Mouse (Mus musculus) right cerebral cortex, postnatal 25 days (tissue): ENCODE data around the gene Elovl7.

Experiments used
- DNase-seq: peaks from one replicate; pipeline ENCODE4 v3.0.0; 2022

The Elovl7 gene

DNA sequence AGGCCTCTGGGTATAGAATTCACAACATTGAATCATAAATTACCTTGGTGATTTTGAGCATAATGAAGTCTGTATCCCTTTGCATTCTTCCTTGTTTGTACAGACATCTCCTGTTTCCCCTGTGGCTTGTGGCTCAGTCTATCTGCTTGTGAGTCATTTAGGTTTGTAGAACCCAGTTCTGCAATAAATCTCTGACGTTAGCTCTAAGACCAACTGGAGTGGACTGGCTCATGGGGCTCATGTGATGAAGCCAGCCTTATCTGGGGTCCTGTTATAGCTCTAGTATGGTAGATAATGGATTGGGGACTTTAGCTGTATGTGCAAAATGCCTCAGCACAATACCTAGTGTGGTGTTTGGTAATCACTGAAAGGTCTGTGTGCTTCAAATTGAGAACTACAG lies 89.6 kb downstream of the Elovl7 start:
- DNase-seq, result no peak

DNA sequence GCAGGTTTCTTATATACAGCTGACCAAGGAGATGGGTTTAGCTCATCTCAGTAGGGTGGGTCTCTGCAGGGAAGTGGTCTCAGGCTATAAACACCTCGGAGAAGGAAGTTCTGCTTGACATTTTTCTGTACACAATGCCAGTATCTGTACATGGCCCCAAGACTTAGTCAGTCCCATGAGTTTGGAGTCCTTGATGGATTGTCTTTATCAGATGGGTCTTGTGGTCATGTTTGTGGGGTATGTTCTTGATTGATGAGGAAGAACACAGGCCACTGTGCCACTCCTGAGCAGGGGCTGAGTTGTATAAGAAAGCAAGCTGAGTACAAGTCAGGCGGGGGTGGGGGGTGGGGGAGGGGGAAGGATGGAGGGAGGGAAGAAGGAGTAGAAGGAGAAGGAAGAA lies 90.5 kb downstream of the Elovl7 start:
- no peak for DNase-seq

DNA sequence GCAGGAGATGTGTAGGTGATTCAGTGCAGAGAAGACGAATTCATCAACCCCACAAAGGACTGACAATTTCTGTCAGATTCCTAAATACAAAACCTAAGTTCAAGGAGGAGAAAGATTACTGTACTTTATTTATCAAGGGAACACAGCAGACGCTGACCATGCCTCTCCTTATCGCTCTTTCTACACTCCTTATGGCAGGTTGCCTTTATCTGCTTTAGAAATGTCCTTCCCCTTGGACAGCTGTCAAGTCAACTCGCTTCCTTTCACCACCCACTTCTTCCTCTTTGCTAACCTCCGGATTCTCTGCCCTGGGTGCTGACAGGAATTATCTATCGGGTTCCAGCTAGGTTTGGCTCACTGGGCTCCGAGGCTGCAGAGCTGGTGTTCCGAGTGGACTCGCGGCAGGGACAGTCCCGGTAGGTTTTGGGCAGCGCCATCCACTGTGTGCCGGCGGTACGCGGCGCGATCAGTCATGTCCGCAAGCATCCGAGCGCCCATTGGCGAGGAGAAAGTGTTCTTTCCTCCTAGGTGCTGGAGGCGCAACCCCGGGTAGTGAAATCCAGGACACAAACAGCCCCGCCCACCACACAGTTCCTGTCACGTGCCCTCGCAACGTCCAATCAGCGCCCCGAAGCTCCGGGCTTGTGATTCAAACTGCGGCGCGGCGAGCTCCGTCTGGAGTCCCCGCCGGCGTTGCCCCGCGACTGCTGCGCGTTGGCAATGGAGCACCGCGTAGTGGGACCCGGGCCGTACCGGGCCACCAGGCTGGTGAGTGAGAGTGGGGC lies 101.7 kb downstream of the Elovl7 start, which contains the start of gene Depdc1b:
TSS of gene Depdc1b (plus strand) at position 631 of the 785 bp plus-strand sequence.
- peak; percentile 93 for DNase-seq

DNA sequence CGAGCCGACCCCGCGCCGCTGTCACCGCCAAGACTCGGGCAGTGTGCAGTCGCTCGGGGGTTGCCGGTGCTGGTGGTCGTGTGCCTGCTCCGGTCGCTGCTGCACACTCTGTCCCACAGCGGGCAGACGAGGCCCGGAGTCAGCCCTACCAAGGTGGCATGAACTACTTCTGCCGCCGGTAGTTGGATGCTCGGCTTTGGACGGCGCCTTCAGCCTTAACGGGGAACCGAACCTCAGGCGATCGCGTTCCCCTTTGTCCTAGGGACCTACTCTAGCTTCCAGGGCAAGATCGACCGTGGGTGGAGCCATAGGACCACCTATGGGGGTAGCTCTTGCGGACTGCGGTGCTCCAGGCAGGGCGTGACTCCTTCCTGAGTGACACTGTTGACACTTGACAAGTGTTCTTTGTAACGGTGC lies 102.3 kb downstream of the Elovl7 start:
- DNase-seq, result no peak

DNA sequence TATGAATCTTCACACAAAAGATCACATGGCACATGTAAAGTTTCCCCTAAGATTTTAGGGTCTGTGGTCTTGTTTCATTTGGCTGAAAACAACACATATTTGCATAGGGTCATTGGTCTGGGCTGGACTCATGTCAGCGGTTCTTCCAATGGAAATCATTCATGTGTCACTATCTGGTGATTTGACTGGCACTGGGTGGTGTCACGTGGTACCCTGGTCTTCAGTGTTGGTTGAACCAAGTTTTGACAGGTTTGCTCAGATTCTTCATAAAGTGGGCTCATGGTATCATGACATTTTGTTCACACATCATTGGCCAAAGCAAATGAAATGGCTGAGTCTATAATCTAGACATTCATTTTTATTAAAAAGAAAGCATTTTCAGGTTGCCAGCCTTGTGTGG lies 103.2 kb downstream of the Elovl7 start:
- no peak for DNase-seq

DNA sequence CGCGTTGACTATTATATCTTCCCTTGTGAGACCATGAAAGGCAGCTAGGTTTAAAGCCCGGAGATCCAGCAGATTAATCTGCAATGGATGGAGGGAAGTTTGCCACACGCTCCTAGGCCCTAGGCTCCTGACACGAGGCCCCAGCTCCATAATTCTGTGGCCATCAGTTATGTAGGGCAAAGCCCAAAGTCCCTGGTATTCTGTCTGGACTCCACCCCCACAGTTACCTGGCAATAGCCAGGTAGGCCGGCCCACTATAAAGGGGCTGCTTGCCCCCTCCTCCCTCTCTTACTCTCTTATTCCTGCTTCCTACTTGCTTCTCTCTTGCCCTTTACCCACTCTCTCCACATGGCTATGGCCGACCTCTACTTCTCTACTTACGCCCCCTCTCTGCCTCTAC lies 104.8 kb downstream of the Elovl7 start:
- no peak for DNase-seq

DNA sequence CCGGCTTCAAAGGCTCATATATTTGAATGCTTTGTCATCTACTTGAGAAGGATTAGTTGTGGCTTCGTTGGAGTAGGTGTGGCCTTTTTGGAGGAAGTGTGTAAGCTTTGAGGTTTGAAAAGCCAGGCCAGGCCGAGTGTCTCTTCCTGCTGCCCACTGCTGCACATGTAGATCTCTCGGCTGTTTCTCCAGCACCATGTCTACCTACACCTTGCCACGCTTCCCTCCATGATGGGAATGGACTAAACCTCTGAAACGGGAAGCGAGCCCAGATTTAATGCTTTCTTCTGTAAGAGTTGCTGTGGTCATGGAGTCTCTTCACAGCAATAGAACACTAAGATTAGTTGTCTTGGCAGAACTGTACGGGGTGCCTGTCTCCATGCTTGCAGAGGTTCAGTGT lies 106.0 kb downstream of the Elovl7 start:
- no peak for DNase-seq

DNA sequence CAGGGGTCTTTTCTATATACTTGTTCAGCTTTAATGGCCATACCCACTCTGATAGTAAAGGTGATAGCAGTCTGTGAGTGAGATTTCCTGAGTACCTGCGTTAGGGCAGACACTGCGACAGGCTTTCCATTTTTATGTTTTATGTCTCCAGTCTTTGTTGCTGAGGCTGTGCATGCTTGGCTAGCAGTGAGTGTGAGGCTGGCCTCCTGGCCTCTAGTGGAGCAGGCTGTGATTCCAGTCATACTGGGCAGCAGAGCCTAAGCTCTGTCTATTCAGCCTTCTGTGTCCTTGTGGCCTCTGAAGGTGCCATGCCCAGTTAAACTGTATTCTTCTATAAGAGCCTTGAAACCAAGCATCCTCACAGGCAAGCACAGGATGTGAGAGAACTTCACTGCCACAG lies 108.3 kb downstream of the Elovl7 start:
- DNase-seq, result no peak

DNA sequence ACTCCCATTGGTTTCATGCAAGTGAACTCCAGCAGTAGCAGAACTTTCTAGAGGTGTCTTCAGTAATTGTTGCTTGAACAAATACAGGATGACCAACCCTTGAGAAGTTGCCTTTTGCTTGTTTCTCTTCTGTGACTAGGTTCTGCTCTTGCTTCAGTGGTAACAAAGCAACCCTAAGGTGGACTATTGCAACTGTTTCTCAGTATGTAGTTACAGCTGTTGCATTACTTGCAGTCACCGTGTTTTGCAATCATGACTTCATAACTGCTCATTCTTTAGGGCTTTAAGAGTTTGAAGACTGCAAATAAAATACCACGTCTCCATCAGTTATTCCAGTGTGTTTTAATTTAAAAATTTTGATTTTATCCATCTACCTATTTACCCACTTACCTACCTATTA lies 109.1 kb downstream of the Elovl7 start:
- no peak for DNase-seq

DNA sequence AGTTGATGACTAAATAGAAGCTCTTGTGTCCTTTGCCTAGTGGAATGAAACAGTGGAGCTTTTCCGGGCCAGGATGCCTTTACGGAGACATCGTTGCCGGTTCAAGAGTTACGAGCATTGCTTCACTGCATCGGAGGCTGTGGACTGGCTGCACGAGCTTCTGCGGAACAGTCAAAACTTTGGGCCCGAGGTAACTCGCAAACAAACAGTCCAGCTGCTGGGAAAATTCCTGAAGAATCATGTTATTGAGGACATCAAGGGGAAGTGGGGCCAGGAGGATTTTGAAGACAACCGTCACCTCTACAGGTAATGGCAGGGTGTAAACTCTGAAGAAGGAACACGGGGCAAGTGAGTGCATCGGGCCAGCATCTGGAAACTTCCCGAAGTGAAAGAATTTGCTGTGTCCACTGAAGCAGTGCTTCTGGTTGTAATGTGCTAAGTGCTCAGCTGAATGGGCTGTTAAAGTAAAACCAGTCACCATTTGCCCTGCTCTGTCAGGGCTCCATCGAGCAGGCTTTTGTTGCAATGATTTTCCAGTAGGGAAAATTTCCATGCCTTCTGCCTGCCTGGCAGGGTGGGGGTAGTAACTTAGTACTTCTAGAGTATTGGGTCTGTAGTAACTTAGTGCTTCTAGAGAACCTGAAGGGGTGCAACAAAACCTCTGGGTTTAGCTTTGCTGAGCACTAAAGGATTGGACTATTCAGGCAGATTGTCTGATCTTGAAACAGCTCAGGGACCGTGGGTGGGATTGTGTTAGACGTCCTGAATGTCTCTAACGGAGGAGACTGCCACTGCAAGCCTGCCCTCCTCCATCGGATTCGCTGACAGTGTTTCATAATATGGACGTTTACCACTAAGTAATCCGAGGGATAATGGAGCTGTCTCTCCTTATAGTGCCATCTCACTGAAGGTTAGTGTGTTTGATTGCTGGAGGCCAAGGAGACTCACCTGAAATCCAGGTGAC lies 109.9 kb downstream of the Elovl7 start:
- DNase-seq, result no peak

DNA sequence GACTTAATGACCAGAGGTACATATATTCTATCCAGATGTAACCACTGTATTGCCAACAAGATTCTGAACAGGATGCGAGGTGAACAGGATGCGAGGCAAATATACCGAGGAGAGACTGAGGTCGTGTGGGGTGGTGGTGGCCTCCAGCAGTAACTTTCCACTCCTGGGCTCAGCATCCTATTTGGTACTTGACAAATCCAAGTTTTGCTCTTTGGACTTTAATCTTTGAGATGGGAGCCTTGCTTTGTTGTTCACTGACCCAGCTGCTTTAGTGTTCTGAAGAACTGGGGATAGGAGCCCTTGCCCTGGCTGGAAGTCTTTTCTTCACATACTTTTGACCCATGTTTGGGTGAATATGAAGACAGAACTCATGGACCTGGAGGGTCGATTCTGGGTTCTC lies 111.7 kb downstream of the Elovl7 start:
- DNase-seq, result no peak

DNA sequence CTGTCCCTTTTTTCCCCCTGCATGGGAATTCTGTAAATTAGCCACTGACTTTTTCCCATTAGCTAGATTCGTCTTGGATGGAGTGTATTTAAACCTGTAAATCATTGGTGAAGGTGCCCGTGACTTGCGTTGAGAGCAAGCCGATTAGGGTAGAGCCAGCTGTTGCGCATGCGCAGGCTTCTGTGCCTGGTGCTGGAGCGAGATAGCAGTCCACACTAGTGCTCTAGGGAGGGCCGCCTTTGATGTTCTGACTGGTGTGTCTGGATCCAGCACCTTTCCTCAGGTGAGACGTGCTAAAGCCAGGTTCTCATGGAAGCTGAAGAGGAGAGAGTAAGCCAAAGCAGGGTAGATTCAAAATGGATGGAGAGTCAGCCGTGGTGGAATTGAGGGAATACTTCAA lies 112.1 kb downstream of the Elovl7 start:
- DNase-seq, result no peak

DNA sequence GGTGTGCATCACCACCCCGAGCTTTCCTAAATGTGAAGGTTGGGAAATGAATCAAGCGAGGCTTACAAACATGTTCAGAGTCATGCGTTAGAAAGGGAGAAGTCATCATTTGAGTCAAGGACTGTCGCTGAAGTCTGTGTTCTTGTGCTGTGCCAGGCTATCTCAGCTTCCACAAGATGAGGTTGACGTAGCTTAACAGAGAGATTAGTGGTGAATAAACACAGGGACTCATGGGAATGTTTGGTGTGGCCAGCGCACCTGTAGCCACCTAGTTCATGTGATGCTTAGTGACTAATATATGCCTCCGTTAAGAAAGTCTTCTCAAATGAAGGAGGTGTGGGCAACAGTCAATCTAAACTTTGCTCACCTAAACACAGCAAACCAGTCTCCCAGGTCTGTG lies 112.8 kb downstream of the Elovl7 start:
- no peak for DNase-seq

DNA sequence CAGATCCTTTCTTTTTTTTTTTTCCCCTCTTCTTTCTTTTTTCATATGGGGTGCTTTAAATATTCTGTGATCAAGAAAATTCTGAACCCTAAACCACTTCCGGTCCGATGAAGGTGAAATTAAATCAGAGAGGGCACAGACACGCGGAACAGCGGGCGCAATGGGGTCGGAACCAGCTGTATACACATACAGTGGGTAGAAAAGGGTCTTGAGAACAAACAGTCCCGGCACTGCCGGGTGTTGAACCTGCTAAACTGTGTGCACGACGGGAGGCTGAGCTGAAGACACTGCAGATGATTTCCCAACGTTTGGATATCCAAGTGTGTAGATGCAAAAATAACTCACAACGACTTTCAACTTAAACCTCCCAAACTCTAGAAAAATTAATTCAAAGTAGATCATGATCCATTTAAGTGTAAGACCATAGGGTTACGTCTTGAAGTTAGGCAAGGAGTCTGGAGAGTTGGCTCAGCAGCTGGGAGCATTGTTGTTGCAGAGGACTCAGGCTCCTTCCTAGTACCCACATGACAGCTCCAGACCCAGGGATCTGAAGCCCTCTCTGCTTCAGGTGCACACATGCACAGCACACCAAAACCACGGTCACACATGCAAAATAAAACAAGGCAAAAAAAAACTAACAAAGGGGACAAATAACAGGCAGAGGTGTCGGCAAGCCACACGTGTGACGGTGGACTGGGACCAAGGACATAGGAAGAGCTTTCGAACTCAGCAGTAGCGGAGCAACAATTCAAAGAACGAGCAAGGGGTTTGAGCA lies 114.4 kb downstream of the Elovl7 start:
- no peak for DNase-seq

DNA sequence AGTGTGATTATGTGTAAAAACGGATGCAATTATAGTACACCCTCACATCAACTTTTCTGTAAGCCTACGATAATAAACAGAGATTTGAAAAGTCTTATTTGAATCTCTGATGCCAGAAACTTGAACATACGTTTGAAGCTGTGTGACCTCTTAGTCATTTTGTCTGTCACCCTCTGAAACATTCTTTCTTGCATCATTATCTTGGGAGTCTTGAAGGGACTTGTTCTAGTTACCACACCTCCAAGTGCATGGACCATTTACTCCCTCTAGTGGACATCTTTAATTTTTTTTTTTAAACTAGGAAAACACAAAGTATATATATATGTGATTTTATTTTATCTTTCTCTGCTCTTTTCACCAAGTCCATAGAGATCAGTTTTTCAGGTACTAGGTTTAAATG lies 115.5 kb downstream of the Elovl7 start:
- DNase-seq, result no peak
